Mouse (Mus musculus): ENCODE results near the gene Trabd2b. TPM values are rescaled to one million over a fixed set of nuclear protein-coding genes. Genes with fewer than 3 reads are reported as not detected.

Trabd2b gene
- total RNA-seq (2022) = 1 to 10 TPM in 3 of 4 experiments, under 1 TPM in 1; 0.99 to 1.9 (median 1.2) TPM

GRCm38 (mm10) chr4:114406355-114407101 lies at the start of gene Trabd2b:
Gene Trabd2b, plus strand, starts transcription at chr4:114406724.
- DNase-seq (ENCODE audit: low spot score in 2 of 2) = no peak

- no peak for DNase-seq (ENCODE audit: low spot score in 2 of 2)
These were observed 49.1 kb upstream of the Trabd2b start for GRCm38 (mm10) chr4:114357420-114357819.

GRCm38 (mm10) chr4:114358874-114359273 lies 47.6 kb upstream of the Trabd2b start:
- DNase-seq (ENCODE audit: low spot score in 2 of 2) = no peak

- no peak for DNase-seq (ENCODE audit: low spot score in 2 of 2)
These were observed 46.7 kb upstream of the Trabd2b start for GRCm38 (mm10) chr4:114359818-114360217.

- DNase-seq (ENCODE audit: low spot score in 2 of 2) = no peak
These were observed 45.2 kb upstream of the Trabd2b start for GRCm38 (mm10) chr4:114361336-114361735.

GRCm38 (mm10) chr4:114365000-114365399 lies 41.5 kb upstream of the Trabd2b start:
- no peak for DNase-seq (ENCODE audit: low spot score in 2 of 2)

GRCm38 (mm10) chr4:114365595-114365994 lies 40.9 kb upstream of the Trabd2b start:
- no peak for DNase-seq (ENCODE audit: low spot score in 2 of 2)

- DNase-seq (ENCODE audit: low spot score in 2 of 2) = no peak
These were observed 39.5 kb upstream of the Trabd2b start for GRCm38 (mm10) chr4:114367005-114367404.

- DNase-seq (ENCODE audit: low spot score in 2 of 2) = no peak
These were observed 38.7 kb upstream of the Trabd2b start for GRCm38 (mm10) chr4:114367840-114368239.

- no peak for DNase-seq (ENCODE audit: low spot score in 2 of 2)
These were observed 36.9 kb upstream of the Trabd2b start for GRCm38 (mm10) chr4:114369591-114369990.

- no peak for DNase-seq (ENCODE audit: low spot score in 2 of 2)
These were observed 35.4 kb upstream of the Trabd2b start for GRCm38 (mm10) chr4:114370935-114371715.

- DNase-seq (ENCODE audit: low spot score in 2 of 2) = no peak
These were observed 33.8 kb upstream of the Trabd2b start for GRCm38 (mm10) chr4:114372699-114373098.

GRCm38 (mm10) chr4:114374330-114374729 lies 32.2 kb upstream of the Trabd2b start:
- no peak for DNase-seq (ENCODE audit: low spot score in 2 of 2)

- DNase-seq (ENCODE audit: low spot score in 2 of 2) = no peak
These were observed 29.0 kb upstream of the Trabd2b start for GRCm38 (mm10) chr4:114377531-114377930.

GRCm38 (mm10) chr4:114378512-114378911 lies 28.0 kb upstream of the Trabd2b start:
- DNase-seq (ENCODE audit: low spot score in 2 of 2) = no peak

- no peak for DNase-seq (ENCODE audit: low spot score in 2 of 2)
These were observed 27.0 kb upstream of the Trabd2b start for GRCm38 (mm10) chr4:114379416-114379956.

- no peak for DNase-seq (ENCODE audit: low spot score in 2 of 2)
These were observed 23.9 kb upstream of the Trabd2b start for GRCm38 (mm10) chr4:114382627-114383026.

- DNase-seq (ENCODE audit: low spot score in 2 of 2) = no peak
These were observed 21.3 kb upstream of the Trabd2b start for GRCm38 (mm10) chr4:114385236-114385635.

GRCm38 (mm10) chr4:114386395-114386811 lies 20.1 kb upstream of the Trabd2b start:
- peak; percentile 29 to 59 for DNase-seq (ENCODE audit: low spot score in 2 of 2)

GRCm38 (mm10) chr4:114387527-114388135 lies 18.9 kb upstream of the Trabd2b start:
- no peak for DNase-seq (ENCODE audit: low spot score in 2 of 2)

- no peak for DNase-seq (ENCODE audit: low spot score in 2 of 2)
These were observed 18.2 kb upstream of the Trabd2b start for GRCm38 (mm10) chr4:114388306-114388705.

GRCm38 (mm10) chr4:114389653-114390052 lies 16.9 kb upstream of the Trabd2b start:
- DNase-seq (ENCODE audit: low spot score in 2 of 2) = no peak

Measured in gastrocnemius, adult 8-10 months (tissue).